Mouse (Mus musculus) WW6 (cell line): Measurements from ENCODE around the gene Ano7.
"Not testable (repeated sequence)": the region's sequence is repeated elsewhere in the genome, so short reads cannot be mapped to it uniquely, and the experiment has no call there.

Source experiments
- DNase-seq: peaks from one replicate; pipeline ENCODE4 v3.0.0-alpha.2; 2013; ENCODE audit warnings: low read depth, low spot score

Ano7 gene

DNA sequence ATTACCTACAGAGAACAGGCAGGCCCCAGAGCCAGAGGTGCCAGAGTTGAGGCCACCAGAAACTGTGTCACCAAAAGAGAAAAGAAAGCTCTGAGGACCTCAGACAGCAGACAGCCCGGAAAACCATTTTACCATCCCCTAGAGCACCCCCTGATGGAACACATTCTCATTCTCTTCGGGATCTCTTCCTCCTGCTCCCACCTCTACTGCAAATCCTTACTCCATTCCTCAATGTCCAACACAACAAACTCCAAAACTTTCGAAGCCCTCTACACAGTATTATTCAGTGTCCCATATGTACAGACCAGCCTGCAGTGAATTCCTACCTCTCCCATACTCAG lies 72.1 kb downstream of the Ano7 start:
- no peak for DNase-seq

DNA sequence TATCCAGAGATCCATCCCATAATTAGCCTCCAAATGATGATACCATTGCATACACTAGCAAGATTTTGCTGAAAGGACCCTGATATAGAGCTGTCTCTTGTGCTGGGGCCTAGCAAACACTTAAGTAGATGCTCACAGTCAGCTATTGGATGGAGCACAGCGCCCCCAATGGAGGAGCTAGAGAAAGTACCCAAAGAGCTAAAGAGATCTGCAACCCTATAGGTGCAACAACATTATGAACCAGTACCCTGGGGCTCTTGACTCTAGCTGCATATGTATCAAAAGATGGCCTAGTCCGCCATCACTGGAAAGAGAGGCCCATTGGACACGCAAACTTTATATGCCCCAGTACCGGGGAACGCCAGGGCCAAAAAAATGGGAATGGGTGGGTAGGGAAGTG lies 76.4 kb downstream of the Ano7 start:
- not testable (repeated sequence) for DNase-seq

DNA sequence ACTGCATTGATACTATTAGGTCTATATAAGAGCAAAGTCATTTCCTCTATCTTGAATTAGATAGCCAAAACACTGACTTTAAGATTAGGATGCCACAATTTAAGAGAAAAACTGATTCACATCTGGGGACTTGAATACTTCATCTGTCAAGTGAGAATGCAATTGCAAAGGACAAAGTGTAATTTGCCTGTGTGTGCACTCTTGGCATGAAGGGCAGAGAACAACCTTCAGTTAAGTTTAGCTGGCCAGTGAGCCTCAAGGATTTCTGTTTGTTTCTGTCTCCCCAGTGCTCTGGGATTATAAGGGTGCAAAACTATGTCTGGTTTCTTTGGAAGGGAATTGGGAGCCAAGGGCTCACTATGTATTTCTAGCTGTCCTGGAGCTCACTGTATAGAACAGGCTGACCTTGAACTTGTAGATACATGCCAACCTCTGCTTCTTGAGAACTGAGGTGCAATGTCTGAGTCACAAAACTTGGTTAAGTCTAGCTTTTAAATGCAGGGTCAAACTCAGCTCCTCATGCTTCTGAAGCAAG lies 80.1 kb downstream of the Ano7 start:
- no peak for DNase-seq
